Mouse (Mus musculus) hindbrain, embryonic 13.5 days (tissue): ENCODE measurements around the gene Zfp704. TPM values are rescaled to one million over a fixed set of nuclear protein-coding genes. Genes with fewer than 3 reads are reported as not detected.
A peak's percentile ranks its signal among the peaks of the same experiment; 100 is the strongest.

Experiments used
- ATAC-seq: fragments of 200-750 bp; cut with Nextera tagmentation; 2 replicates; pipeline ENCODE4 v1.8.0; 2017; ENCODE audit warnings: moderate TSS enrichment; ENCODE audit not compliant: low FRiP score
- H3K27ac ChIP-seq: fragments of 300-500 bp; sonication (generic); 2 replicates; pipeline ENCODE4 v1.5.1; 2015; ENCODE audit warnings: inconsistent platforms, mild to moderate bottlenecking, moderate library complexity
- H3K27me3 ChIP-seq: fragments of 300-500 bp; sonication (generic); 2 replicates; pipeline ENCODE4 v1.6.1; 2015; ENCODE audit warnings: mild to moderate bottlenecking, inconsistent platforms
- H3K36me3 ChIP-seq: fragments of 300-500 bp; sonication (generic); 2 replicates; pipeline ENCODE4 v1.6.1; 2015; ENCODE audit warnings: mild to moderate bottlenecking, inconsistent platforms
- H3K4me1 ChIP-seq: fragments of 300-500 bp; sonication (generic); replicated peaks from 2 replicates; pipeline ENCODE4 v1.6.1; 2015; ENCODE audit warnings: inconsistent platforms
- H3K4me2 ChIP-seq: fragments of 300-500 bp; sonication (generic); 2 replicates; pipeline ENCODE4 v1.6.1; 2015; ENCODE audit warnings: inconsistent platforms, mild to moderate bottlenecking, moderate library complexity
- H3K4me3 ChIP-seq: fragments of 300-500 bp; sonication (generic); 2 replicates; pipeline ENCODE4 v1.5.1; 2015; ENCODE audit warnings: mild to moderate bottlenecking, inconsistent platforms
- H3K9ac ChIP-seq: fragments of 300-500 bp; sonication (generic); 2 replicates; pipeline ENCODE4 v1.6.1; 2015; ENCODE audit warnings: mild to moderate bottlenecking, inconsistent platforms
- H3K9me3 ChIP-seq: fragments of 300-500 bp; sonication (generic); 2 replicates; pipeline ENCODE4 v1.6.1; 2016; ENCODE audit warnings: inconsistent platforms
- WGBS: fragments of 180-500 bp; shearing (Covaris S2); methylation state at CpG from one replicate; pipeline ENCODE4 v1.1.7; 2015; 5-methylcytosine and 5-hydroxymethylcytosine counted together
- polyA plus RNA-seq: library from polyadenylated mRNA; unstranded; fragments of >200 nt; fragmentation: Nextera tagmentation; extraction: Ambion mirVana; gene quantifications from 2 replicates; pipeline ENCODE4 v1.2.1, GENCODE M21; 2015

The Zfp704 gene
- polyA plus RNA-seq, 1 experiment from 2014 or later, result 8.5 TPM

- peaks cover 3% of the 10 kb centered on the region; the same call in 1 of the 2 replicates for H3K4me1 ChIP-seq
- H3K36me3 ChIP-seq, result no peaks in the 10 kb centered on the region
- H3K4me3 ChIP-seq, result no peak overlapping the region
- no peaks in the 10 kb centered on the region for H3K27me3 ChIP-seq
- no peak for ATAC-seq
- H3K9ac ChIP-seq, result no peak overlapping the region
- H3K27ac ChIP-seq, result no peak overlapping the region
- WGBS, result 95% methylated on average over 8 of the region's 8 CpGs
- no peaks in the 10 kb centered on the region for H3K9me3 ChIP-seq
- H3K4me2 ChIP-seq, result no peak overlapping the region
Measured at GRCm38 (mm10) chr3:9591416-9592110, 18.3 kb downstream of the Zfp704 start.

DNA sequence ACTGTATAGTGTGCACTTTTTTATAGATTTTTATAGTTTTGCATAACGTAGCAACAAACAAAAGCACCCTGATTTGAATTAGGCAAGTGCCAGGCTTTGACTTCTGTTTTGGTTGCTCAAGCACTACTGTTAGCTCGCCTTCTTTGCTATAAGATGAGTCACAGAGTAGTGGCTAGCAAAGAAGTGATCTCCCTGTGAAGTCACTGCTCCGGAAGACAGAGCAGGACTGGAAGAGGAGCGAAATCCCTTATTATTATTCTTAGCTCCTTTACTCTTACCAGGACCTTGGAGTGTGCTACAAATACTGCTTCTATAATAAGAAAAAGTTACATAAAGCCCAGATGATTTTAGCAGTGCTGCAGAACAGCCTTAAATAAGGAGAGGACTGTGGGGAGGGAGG lies 21.2 kb downstream of the Zfp704 start:
- WGBS, result 94% methylated on average over 4 of the region's 4 CpGs
- no peak for ATAC-seq

DNA sequence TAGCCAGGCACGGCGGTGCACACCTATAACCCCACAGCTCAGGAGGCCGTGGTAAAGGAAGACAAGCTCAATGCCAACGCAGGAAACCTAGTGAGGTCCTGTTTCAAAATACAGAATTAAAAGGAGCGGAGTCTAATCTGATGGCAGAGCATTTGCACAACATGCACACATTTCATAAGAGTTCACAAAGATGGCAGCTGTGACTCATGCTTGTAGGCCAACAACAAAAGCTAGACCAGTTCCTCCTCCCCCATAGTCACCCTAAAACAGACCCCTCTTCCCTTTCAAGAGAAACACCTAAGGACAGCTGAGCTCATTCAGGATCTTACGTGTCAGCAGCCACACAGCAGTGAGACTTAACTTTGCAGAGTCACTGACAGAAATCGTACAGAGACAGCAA lies 22.6 kb downstream of the Zfp704 start:
- Histone ChIP-seq H3K4me3 (no peak overlapping the region), H3K27me3 (no peaks in the 10 kb centered on the region), H3K36me3 (no peaks in the 10 kb centered on the region), H3K4me2 (no peak overlapping the region), H3K9ac (no peak overlapping the region), H3K9me3 (no peaks in the 10 kb centered on the region), H3K27ac (no peak overlapping the region), H3K4me1 (peaks cover 11% of the 10 kb centered on the region)
- 94% methylated on average over 7 of the region's 7 CpGs for WGBS
- ATAC-seq, result no peak

More for the DNA sequence above, 21.2 kb downstream of the Zfp704 start:
- Histone ChIP-seq H3K27ac (no peak overlapping the region), H3K4me2 (no peak overlapping the region), H3K9me3 (no peaks in the 10 kb centered on the region), H3K4me1 (peaks cover 8% of the 10 kb centered on the region), H3K9ac (no peak overlapping the region), H3K36me3 (no peaks in the 10 kb centered on the region), H3K4me3 (no peak overlapping the region), H3K27me3 (no peaks in the 10 kb centered on the region)

- H3K9me3 ChIP-seq, result no peaks in the 10 kb centered on the region
- H3K4me3 ChIP-seq, result no peak overlapping the region
- H3K27me3 ChIP-seq, result no peaks in the 10 kb centered on the region
- WGBS, result 93% methylated on average over 2 of the region's 2 CpGs
- no peaks in the 10 kb centered on the region for H3K36me3 ChIP-seq
- H3K27ac ChIP-seq, result no peak overlapping the region
- no peak for ATAC-seq
- H3K4me1 ChIP-seq, result peaks cover 18% of the 10 kb centered on the region
- no peak overlapping the region for H3K4me2 ChIP-seq
- no peak overlapping the region for H3K9ac ChIP-seq
Measured at GRCm38 (mm10) chr3:9583516-9583915, 26.4 kb downstream of the Zfp704 start.

GRCm38 (mm10) chr3:9580952-9581798 lies 28.7 kb downstream of the Zfp704 start:
- no peak overlapping the region for H3K4me2 ChIP-seq
- no peaks in the 10 kb centered on the region for H3K9me3 ChIP-seq
- H3K4me3 ChIP-seq, result no peak overlapping the region
- no peak for ATAC-seq
- no peaks in the 10 kb centered on the region for H3K36me3 ChIP-seq
- H3K9ac ChIP-seq, result no peak overlapping the region
- no peaks in the 10 kb centered on the region for H3K27me3 ChIP-seq
- no peak overlapping the region for H3K27ac ChIP-seq
- peaks cover 27% of the 10 kb centered on the region for H3K4me1 ChIP-seq
- WGBS, result 93% methylated on average over 14 of the region's 14 CpGs

DNA sequence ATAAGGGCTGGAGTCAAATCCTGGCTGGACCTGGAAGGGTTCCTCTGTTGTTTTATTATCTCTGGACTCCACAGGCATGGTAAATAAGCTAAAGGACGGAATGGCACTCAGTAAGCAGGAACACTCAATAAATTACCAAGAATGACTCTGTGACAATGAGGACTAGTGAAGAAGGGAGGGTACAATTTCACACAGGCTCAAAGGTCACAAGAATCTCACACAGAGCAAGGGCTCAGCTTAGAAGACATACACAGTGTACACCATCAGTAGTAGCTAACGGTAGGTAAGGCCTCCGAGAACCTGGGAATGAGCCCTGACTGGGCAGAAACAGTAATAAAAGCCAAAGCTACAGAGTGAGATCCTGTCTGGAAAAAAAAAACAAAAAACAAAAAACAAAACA lies 29.8 kb downstream of the Zfp704 start:
- WGBS, result 64% methylated on average over 3 of the region's 3 CpGs
- no peaks in the 10 kb centered on the region for H3K36me3 ChIP-seq
- H3K9me3 ChIP-seq, result no peaks in the 10 kb centered on the region
- H3K4me3 ChIP-seq, result no peak overlapping the region
- no peak overlapping the region for H3K9ac ChIP-seq
- H3K4me1 ChIP-seq, result peaks cover 35% of the 10 kb centered on the region
- no peaks in the 10 kb centered on the region for H3K27me3 ChIP-seq
- H3K4me2 ChIP-seq, result no peak overlapping the region
- H3K27ac ChIP-seq, result no peak overlapping the region
- no peak for ATAC-seq

- Histone ChIP-seq H3K9ac (no peak overlapping the region), H3K27ac (no peak overlapping the region), H3K4me2 (no peak overlapping the region), H3K9me3 (no peaks in the 10 kb centered on the region), H3K4me3 (no peak overlapping the region), H3K27me3 (no peaks in the 10 kb centered on the region), H3K4me1 (peaks cover 41% of the 10 kb centered on the region), H3K36me3 (no peaks in the 10 kb centered on the region)
- whole genome bisulfite sequencing, result 78% methylated on average over 4 of the region's 4 CpGs
- ATAC-seq, result no peak
Measured at GRCm38 (mm10) chr3:9579028-9579643, 30.7 kb downstream of the Zfp704 start.

DNA sequence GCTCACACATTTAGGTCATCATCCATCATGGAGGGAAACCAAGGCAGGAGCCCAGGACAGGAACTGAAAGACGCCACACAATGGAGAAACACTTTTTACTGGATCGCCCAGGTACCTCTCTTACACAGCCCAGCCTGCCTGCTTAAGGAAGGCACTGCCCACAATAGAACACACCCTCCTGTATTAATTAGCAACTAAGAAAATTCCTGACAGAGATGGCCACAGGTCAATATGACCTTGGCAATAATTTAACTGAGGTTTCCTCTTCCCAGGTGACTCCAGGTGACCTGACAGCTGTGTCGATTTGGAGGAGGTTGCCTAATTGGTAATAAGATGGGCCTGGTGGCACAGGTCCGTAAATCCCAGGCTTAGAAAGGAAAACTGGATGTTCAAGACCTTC lies 33.0 kb downstream of the Zfp704 start:
- no peak overlapping the region for H3K4me3 ChIP-seq
- no peaks in the 10 kb centered on the region for H3K9me3 ChIP-seq
- no peak overlapping the region for H3K27ac ChIP-seq
- H3K36me3 ChIP-seq, result no peaks in the 10 kb centered on the region
- H3K9ac ChIP-seq, result no peak overlapping the region
- H3K4me2 ChIP-seq, result no peak overlapping the region
- H3K4me1 ChIP-seq, result peaks cover 35% of the 10 kb centered on the region
- no peaks in the 10 kb centered on the region for H3K27me3 ChIP-seq
- 85% methylated on average over 4 of the region's 4 CpGs for WGBS
- no peak for ATAC-seq

DNA sequence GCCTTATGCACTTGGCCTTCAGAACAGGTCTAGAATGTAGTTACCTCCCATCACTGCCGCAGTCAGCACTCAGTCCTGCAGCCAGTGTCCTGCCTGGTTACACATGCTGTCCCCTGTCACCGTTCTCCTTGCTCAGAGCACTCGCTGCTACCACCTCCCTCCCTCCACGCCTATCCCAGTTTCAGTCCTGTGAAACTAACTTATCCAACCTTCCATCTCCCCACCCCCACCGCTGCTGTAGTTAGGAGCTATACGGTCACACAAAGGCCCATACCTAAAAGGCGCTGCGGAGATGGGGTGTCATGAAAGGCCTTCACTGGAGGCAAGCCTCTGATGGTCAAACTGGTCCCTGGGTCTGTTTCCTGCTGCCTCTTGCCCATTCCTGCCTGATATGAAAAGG lies 35.6 kb downstream of the Zfp704 start:
- H3K36me3 ChIP-seq, result no peaks in the 10 kb centered on the region
- no peaks in the 10 kb centered on the region for H3K9me3 ChIP-seq
- H3K9ac ChIP-seq, result no peak overlapping the region
- WGBS, result 61% methylated on average over 8 of the region's 8 CpGs
- no peaks in the 10 kb centered on the region for H3K27me3 ChIP-seq
- peaks cover 32% of the 10 kb centered on the region for H3K4me1 ChIP-seq
- no peak overlapping the region for H3K4me2 ChIP-seq
- no peak overlapping the region for H3K4me3 ChIP-seq
- H3K27ac ChIP-seq, result no peak overlapping the region
- 0 out of 2 replicates have a peak, but pooled peaks have one; percentile 29 for ATAC-seq

DNA sequence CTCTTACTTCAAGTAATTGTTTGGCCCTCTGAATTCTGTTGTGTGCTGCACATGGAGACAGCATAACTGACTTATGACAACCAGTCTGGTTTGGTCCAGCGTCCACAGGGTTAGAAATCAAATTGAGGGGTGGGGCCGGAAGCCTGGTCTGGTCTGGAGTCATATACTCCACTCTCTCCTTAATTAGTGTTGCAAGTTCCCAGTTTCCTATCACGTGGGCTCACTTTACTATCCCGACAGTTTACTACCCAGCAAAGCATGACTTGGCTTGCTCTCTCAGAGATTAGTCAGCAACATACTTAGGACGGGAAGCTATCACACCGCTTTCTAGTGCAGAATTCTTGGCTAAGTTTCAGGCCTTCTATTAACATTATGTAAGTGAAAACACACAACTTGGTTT lies 36.3 kb downstream of the Zfp704 start:
- ATAC-seq, result no peak
- Histone ChIP-seq H3K4me3 (no peak overlapping the region), H3K27me3 (no peaks in the 10 kb centered on the region), H3K9me3 (no peaks in the 10 kb centered on the region), H3K4me2 (no peak overlapping the region), H3K9ac (no peak overlapping the region), H3K4me1 (peaks cover 29% of the 10 kb centered on the region), H3K36me3 (no peaks in the 10 kb centered on the region), H3K27ac (no peak overlapping the region)
- 67% methylated on average over 6 of the region's 6 CpGs for WGBS

GRCm38 (mm10) chr3:9572261-9572660 lies 37.6 kb downstream of the Zfp704 start:
- Histone ChIP-seq H3K27me3 (no peaks in the 10 kb centered on the region), H3K4me3 (no peak overlapping the region), H3K9ac (no peak overlapping the region), H3K9me3 (no peaks in the 10 kb centered on the region), H3K4me2 (no peak overlapping the region), H3K27ac (no peak overlapping the region), H3K4me1 (peaks cover 34% of the 10 kb centered on the region), H3K36me3 (no peaks in the 10 kb centered on the region)
- ATAC-seq, result no peak
- 91% methylated on average over 8 of the region's 8 CpGs for WGBS

- no peak overlapping the region for H3K4me3 ChIP-seq
- no peaks in the 10 kb centered on the region for H3K27me3 ChIP-seq
- no peak overlapping the region for H3K9ac ChIP-seq
- no peak overlapping the region for H3K27ac ChIP-seq
- H3K36me3 ChIP-seq, result no peaks in the 10 kb centered on the region
- no peak overlapping the region for H3K4me2 ChIP-seq
- no peaks in the 10 kb centered on the region for H3K9me3 ChIP-seq
- ATAC-seq, result no peak
- 94% methylated on average over 4 of the region's 4 CpGs for WGBS
- H3K4me1 ChIP-seq, result peaks cover 25% of the 10 kb centered on the region
Measured at GRCm38 (mm10) chr3:9570782-9571181, 39.1 kb downstream of the Zfp704 start.
